Mouse (Mus musculus): ENCODE results near the gene Rimbp3. TPM values are rescaled to one million over a fixed set of nuclear protein-coding genes. Genes with fewer than 3 reads are reported as not detected.

The Rimbp3 gene
- 0.03 TPM in 1 of 2 replicates, not detected in the other for polyA plus RNA-seq (2012; rRNA removed; ENCODE audit: low replicate concordance)

DNA sequence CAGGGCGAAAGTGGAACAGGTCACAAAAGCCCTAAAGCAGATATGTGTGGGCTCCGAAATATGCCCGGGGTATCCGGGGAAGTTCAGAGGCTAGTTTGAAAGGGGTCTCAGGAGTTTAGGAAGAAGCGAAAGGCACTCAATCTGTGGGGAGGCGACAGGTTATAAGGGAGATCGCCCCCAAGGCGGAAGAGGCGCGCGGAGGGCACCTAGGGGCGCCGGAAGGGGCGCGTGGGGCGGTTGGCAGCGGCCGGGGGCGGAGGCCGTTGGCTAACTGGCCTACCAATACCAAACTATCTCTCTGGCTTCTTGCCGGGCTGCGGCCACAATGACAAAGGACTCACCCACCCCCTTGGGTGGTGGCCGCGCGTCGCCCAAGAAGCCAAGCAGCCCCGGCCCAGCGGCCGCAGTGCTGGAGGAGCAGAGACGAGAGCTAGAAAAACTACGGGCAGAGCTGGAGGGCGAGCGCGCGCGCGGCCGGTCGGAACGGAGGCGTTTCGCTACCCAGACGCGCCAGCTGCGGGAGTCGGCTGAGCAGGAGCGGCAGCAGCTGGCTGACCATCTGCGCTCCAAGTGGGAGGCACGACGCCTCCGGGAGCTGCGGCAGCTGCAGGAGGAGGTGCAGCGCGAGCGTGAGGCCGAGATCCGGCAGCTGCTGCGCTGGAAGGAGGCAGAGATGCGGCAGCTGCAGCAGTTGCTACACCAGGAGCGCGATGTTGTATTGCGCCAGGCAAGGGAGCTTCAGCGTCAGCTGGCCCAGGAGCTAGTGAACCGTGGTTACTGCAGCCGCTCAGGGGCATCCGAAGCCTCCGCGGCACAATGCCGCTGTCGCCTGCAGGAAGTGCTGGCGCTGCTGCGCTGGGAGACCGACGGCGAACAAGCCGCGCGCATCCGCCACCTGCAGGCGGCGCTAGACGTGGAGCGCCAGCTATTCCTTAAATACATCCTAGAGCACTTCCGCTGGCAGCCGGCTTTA lies at the start of gene Rimbp3:
Gene Rimbp3, plus strand, starts transcription at position 215 of the 973 bp plus-strand sequence.

DNA sequence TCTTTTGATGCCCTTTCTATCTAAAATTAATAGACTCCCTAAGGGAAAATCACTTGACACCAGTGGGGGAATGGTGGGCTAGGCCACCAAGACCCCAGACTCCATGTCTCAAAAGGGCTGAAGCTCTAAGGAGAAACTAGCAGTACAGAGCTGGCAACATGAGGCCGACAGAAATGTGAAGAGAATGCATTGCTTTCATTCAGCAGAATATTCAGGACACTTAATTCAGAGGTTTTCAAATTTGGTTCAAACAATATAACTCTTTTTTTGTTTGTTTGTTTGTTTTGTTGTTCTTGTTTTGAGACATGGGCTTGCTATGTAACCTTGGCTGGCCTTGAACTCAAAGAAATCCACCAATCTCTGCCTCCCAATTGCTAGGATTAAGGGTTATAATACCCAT lies 5.9 kb upstream of the Rimbp3 start, which contains the start of gene Ube2l3:
Gene Ube2l3, minus strand, starts transcription at position 101 of the 400 bp plus-strand sequence.

DNA sequence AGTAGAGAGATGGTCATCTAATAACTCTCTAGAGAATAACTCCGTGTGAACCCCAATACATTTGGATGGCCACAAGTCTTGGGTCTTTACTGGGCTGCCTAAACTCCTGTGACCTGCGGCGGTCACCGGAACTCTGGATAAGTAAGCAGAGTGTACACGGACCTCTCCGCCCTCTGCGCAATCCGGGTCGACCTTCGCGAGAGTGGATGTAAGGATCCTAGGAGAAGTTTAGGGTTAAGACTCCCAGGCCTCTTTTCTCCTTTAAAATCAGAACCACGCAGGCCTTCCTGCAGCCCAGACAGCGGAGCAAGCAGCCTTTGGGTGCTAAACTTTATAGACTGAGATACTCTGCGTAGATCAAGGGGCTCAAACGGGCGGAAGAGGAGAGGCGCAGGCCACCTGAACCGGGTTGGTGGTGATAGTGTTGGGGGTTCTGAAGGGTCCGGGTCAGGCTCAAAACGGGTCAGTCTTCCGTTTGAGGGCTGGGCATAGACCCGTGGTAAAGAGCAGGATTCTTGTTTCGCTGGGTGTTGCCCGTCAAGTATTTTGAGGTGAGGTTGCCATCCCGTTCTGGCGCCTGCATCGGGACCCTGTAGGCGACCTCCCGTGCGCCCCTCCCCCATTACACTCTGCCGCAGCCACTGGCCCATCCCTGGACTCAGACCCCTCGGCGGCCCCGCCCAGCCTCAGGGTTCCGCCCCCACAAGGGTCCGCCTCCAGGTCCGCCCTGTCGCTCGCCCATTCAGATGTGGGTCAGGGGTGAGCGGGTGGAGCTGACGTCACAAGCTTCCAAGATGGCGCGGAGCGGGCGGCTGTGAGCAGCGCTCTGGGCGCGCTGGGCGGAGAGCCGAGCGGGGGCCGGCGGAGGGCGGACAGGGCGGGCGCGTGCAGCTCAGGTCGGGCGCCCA lies 24.6 kb downstream of the Rimbp3 start, which contains the start of gene Hic2:
Gene Hic2, plus strand, starts transcription at position 779 of the 908 bp plus-strand sequence.

Other genes starting within 250 kb of the Rimbp3 start
- 82.0 and 108 TPM in 2 replicates for gene Mapk1, start 225.2 kb upstream of the Rimbp3 start, polyA plus RNA-seq (2012; rRNA removed; ENCODE audit: low replicate concordance)
- 3.7 and 3.9 TPM in 2 replicates for gene Ypel1, start 138.9 kb upstream of the Rimbp3 start, polyA plus RNA-seq (2012; rRNA removed; ENCODE audit: low replicate concordance)
- gene Ppil2, start 97.3 kb upstream of the Rimbp3 start, polyA plus RNA-seq (2012; rRNA removed; ENCODE audit: low replicate concordance) = 85.9 and 113 TPM in 2 replicates
- 0.30 and 2.3 TPM in 2 replicates for gene 2610318N02Rik, start 83.4 kb upstream of the Rimbp3 start, polyA plus RNA-seq (2012; rRNA removed; ENCODE audit: low replicate concordance)
- gene Sdf2l1, start 76.2 kb upstream of the Rimbp3 start, polyA plus RNA-seq (2012; rRNA removed; ENCODE audit: low replicate concordance) = 19.6 and 41.8 TPM in 2 replicates
- 1.7 and 16.6 TPM in 2 replicates for gene Ydjc, start 64.0 kb upstream of the Rimbp3 start, polyA plus RNA-seq (2012; rRNA removed; ENCODE audit: low replicate concordance)
- gene Ccdc116, start 61.4 kb upstream of the Rimbp3 start, polyA plus RNA-seq (2012; rRNA removed; ENCODE audit: low replicate concordance) = 0.33 and 1.3 TPM in 2 replicates
- gene Ube2l3, start 6.0 kb upstream of the Rimbp3 start, polyA plus RNA-seq (2012; rRNA removed; ENCODE audit: low replicate concordance) = 65.1 and 66.8 TPM in 2 replicates
- gene Hic2, start 25.0 kb downstream of the Rimbp3 start, polyA plus RNA-seq (2012; rRNA removed; ENCODE audit: low replicate concordance) = 1.8 and 3.8 TPM in 2 replicates
- gene Tmem191c, start 67.5 kb downstream of the Rimbp3 start, polyA plus RNA-seq (2012; rRNA removed; ENCODE audit: low replicate concordance) = 4.8 and 9.6 TPM in 2 replicates
- 0.24 and 0.80 TPM in 2 replicates for gene Serpind1, start 122.8 kb downstream of the Rimbp3 start, polyA plus RNA-seq (2012; rRNA removed; ENCODE audit: low replicate concordance)
- 8.2 and 8.6 TPM in 2 replicates for gene Snap29, start 197.4 kb downstream of the Rimbp3 start, polyA plus RNA-seq (2012; rRNA removed; ENCODE audit: low replicate concordance)
- 80.1 and 84.9 TPM in 2 replicates for gene Pi4ka, start 197.7 kb downstream of the Rimbp3 start, polyA plus RNA-seq (2012; rRNA removed; ENCODE audit: low replicate concordance)
- gene Crkl, start 243.4 kb downstream of the Rimbp3 start, polyA plus RNA-seq (2012; rRNA removed; ENCODE audit: low replicate concordance) = 28.3 and 53.1 TPM in 2 replicates